Mouse (Mus musculus): ENCODE measurements around the gene Crybb1.

- TF ChIP-seq POLR2A (IDR thresholded peaks at IDR 0.05; ENCODE audit: control insufficient read depth, low read depth, low read length): no peak
- no peak for TF ChIP-seq CTCF (IDR thresholded peaks at IDR 0.05; ENCODE audit: control insufficient read depth, insufficient read depth, insufficient replicate concordance, low read depth, low read length)
Measured at GRCm38 (mm10) chr5:112279181-112280021, 23.8 kb downstream of the Crybb1 start.

All from testis, adult 2 months (tissue).